Mouse (Mus musculus) spleen, embryonic (tissue): ENCODE data around the gene Slc35d2.

Experiments
- CTCF ChIA-PET: fragments of 350-600 bp; sonication (Branson Sonifier 250); formaldehyde crosslinking; loops from one replicate; lab custom pipeline; 2022; lab: Charles Lee

Slc35d2 gene

DNA sequence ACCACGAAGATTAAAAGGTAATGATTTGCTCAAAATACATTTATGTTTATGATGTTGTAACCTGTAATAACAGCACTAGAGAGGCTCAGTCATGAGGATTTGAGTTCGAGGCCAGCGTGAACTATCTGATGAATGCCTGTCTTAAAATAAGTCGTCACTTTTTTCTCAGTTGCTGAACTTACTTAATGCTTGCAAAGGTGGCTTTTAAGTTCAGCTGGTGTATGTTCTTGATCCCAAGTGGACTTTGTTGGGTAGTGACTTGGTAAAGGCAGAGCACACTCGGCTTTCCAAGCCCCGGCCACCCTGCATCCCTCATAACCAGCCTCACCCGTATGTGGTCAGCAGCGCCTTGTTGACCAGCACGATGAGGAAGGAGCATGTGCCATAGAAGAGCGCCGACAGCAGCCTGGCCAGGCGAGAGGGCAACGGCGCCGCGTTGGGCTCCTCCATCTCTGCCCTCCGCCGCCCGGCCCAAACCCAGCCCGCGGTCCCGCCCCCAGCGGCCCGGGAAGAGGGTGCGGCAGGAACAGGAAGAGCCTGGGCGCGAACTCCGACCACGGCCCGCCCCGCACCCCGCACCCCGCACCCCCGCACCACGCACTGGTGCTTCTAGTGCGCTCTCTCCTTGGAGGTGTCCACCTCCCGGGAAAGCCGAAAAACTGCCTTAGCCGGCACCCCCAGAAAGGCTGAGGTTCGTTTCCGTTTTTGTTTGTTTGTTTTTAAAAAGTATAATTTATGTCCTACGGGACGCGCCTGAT lies at the start of gene Slc35d2:
TSS of gene Slc35d2 (minus strand) at position 511 of the 758 bp plus-strand sequence.
- CTCF ChIA-PET, result interaction anchor here (0.6 to 0.8 kb wide), 3 partner anchors 23 to 158 kb away, joined by 3 to 5 read pairs (median 4); no protein-coding TSS in a partner anchor

DNA sequence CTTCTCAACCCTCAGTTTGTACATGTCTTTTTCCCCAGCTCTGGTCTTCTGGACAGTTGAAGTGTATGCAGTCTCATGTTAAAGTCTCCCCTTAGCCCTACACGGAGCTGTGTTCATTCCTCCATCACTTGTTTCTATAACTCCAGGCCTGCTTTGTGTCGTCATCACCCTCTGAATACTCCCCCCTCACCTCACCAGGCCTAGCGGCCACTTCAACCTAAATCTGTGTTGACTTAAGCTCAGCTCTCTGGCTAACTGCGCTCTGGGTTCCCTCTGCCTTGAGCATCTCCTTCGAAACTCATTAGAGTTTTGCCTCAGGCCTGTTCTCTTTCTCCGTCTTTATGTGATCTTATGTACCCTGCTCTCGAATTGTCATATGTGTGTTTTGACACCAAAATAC lies 48.8 kb upstream of the Slc35d2 start:
- CTCF ChIA-PET, result no interaction called here

DNA sequence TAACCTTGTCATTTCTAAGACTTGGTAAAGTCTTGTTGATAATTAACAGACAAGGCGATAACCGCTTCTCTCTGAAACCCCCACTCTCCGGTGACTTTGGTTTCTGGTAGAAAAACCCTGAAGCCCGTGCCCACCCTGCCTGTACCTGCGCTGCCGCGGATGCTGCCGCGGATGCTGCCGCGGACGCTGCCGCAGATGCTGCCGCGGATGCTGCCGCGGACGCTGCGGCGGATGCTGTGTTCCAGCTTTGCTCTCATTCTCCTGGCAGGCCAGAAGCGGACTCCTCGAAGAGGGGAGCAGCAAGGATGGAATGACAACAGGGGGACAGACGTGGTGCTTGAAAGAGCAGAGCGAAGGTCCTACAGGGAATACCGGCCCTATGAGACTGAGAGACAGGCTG lies 40.6 kb upstream of the Slc35d2 start:
- CTCF ChIA-PET, result no interaction called here

DNA sequence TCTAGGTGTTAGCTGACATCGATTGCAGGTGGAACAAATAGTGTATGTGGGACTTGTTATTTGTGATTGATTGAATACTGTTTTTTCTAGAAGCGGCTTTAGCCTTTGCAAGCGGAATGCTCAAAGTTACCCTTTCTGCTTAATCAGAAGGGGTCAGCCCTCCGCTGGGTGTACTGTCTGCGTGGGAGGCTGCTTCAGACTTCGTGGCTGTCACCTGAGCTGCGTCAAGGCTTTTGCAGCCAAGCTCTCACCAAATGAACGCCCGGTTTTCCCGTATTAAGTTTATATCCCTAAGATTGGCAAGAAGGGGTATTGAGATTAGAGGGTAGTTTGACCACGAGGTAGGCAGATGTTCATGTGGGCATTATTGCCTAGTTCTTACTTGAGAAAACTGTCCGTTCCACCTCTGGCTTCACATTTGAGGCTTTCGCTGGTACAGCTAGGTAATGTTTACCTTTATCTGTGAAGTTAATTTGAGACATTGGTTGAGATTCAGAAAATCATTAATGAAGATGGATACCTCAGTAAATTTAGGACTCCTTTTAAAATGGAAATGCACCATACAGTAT lies 34.1 kb upstream of the Slc35d2 start:
- CTCF ChIA-PET, result interaction anchor here (0.7 kb wide), 2 partner anchors 68 to 81 kb away, joined by 3 to 7 read pairs; no protein-coding TSS in a partner anchor

DNA sequence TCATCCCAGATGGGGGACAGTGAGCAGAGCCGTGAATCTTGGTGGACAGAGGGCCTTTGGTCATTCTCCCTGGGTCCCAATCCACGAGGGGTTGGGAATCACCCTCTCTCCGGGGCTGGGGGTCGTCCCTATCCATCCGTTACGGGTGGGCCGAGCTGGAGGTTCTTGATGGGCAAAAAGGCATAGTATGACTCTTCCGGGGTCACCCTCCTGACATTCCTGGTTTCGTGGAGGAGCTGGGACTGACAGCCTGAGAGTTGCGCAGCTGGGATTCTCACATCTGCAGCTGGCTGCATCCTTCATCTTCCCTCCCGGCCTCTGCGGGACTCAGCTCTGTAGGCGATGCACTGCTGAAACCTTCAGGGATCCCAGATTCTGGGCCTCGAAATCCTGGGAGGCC lies 33.5 kb upstream of the Slc35d2 start:
- CTCF ChIA-PET, result interaction anchor here (0.7 kb wide), 1 partner anchor 81 kb away, joined by 7 read pairs; no protein-coding TSS in a partner anchor

DNA sequence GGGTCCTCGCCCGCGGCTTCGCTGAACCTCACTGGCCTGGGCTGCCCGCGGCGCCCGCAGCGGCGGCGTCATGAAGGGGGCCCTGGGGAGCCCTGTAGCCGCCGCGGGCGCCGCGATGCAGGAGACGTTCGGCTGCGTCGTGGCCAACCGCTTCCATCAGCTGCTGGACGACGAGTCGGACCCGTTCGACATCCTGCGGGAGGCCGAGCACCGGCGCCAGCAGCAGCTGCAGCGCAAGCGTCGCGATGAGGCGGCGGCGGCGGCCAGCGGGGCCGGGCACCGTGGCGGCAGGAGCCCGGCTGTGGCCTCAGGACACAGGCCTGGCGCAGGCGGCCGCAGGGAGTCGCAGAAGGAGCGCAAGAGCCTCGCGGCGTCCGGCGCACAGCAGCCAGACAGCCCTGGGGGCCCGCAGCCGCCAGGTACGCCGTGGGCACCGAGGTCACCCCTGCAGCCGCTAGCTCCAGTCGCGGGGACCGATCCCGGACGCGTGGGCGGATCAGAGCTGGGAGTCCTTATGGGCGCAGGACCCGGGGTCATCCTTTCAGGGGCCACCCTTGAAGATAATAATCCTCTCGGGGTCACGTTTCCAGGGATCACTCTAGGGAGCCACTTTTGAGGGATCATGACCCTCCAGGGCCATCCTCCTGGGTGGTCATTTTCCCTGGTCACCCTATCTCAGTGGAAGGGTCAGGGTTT lies 32.9 kb upstream of the Slc35d2 start:
- CTCF ChIA-PET, result interaction anchor here (0.5 kb wide), 1 partner anchor 150 kb away, joined by 3 read pairs; the partner anchor contains the start of gene Aaed1

DNA sequence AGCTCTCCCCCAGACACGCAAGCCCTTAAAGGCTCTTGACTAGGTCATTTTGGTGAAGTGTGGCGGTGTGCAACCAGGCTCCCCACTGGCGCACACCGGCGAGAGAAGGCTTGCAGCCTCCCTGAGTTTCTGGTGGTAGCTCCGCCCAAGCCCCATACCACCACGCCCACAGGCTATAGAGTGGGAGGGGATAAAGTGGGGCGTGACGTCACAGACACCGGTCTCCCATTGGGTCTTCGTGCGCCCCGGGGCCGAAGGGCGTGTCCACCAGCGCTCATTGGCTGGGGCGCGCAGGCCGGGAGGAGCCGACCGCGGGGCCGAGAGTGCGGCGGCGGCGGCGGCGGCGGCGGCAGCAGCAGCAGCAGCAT lies 32.4 kb upstream of the Slc35d2 start, which contains the start of gene Habp4:
TSS of gene Habp4 (plus strand) at position 277 of the 368 bp plus-strand sequence.
- CTCF ChIA-PET, result no interaction called here

DNA sequence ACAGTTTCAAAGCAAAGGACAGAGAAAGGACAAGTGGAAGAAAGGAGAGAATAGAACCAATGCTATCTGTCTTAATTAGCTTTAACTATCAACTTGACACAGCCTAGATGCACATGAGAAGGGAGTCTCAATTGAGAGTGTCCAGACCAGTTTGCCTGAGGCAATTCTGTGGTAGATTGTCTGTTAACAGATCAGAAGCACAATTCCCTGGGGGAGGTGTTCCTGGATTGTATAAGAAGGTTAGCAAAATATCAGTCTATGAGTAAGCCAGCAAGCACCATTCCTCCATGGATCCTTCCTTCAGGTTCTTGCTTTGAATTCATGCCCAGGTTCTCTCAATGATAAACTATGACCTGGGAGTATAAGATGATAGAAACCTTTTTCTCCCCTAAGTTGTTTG lies 27.8 kb upstream of the Slc35d2 start:
- CTCF ChIA-PET, result no interaction called here

DNA sequence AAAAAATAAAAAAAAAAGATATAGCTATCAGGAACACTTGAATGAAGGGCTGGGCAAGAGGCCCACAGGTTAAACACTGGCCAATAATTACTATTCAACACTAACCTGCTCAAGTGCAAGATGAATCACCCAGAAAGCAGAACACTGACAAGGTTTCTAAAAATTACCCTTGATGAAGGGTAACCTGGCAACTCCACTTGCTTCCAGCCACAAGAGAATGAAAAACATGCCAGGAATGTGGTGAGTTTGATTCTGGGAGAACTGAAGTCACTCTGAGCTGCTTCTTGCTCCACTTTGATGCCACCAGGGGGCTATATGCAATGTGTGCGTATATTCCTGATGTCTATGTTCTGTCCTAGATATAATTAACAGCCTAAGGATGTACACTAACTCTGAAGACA lies 26.0 kb upstream of the Slc35d2 start:
- CTCF ChIA-PET, result no interaction called here

DNA sequence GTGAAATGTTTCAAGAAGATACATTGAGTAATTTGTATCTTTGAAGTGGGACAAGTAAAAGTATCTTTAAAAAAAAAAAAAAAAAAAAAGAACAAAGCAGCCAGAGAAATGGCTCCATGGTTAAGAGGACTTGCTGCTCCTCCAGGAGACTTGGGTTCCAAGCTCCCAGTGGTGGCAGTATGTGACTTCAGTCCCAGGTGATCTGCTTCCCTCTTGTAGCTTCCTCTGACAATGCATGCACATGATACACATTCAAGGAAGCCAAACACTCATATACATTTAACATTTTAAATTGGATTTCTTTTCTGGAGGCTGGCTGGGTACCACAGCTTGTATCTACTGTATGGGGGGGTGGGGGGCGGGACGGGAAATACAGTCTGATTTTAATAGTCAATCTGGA lies 25.5 kb upstream of the Slc35d2 start:
- CTCF ChIA-PET, result interaction anchor here (0.7 kb wide), 1 partner anchor 584 kb away, joined by 15 read pairs; no protein-coding TSS in a partner anchor

DNA sequence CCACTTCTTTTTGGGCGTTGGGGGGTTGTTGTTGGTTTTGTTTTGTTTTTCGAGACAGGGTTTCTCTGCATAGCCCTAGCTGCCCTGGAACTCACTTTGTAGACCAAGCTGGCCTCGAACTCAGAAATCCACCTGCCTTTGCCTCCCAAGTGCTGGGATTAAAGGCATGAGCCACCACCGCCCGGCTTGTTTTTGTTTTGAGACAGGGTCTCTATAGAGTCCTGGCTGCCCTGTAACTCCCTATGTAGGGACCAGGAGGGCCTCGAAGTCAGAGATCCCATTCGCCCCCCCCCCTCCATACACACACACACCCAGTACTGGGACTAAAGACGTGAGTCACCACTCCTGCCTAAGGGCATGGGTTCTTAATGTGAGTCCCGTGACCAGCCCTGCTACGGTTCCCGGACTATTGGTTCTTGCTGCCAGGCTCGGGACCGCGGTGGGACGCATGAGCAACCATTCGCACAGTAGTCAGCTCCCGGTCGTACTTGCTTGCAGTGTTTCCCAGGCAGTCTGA lies 24.6 kb upstream of the Slc35d2 start:
- CTCF ChIA-PET, result interaction anchor here (0.7 kb wide), 1 partner anchor 583 kb away, joined by 15 read pairs; no protein-coding TSS in a partner anchor

DNA sequence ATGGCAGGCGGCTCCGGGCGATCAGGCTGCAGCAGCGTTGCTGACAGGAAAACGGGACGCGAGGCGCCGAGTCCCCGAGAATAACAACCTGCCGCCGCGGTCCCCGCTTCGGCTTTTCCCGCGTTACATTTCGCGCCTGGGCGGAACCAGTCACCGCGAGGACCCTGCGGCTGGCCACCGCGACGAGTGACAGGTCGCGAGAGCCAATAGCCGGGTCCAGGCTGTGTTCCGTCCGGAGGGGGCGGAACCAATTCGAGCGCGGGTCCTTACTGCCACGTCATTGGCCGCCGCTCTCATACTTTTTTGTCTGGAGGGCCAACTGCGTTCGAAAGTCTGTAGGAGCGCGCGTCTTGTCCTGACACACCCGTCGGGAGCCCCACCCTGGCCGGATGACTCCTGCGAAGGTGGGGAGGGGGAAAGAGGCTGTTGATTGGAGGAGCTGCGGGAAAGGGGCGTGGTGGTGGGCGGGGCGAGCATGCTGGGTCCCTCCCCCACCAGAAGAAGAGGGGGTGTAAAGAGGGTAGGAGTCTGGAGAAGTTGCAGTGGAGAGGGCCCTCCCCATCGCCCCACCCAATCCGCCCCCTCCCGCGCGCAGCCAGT lies 24.0 kb upstream of the Slc35d2 start, which contains the start of gene Zfp367:
TSS of gene Zfp367 (minus strand) at position 120 of the 600 bp plus-strand sequence.
- CTCF ChIA-PET, result no interaction called here

DNA sequence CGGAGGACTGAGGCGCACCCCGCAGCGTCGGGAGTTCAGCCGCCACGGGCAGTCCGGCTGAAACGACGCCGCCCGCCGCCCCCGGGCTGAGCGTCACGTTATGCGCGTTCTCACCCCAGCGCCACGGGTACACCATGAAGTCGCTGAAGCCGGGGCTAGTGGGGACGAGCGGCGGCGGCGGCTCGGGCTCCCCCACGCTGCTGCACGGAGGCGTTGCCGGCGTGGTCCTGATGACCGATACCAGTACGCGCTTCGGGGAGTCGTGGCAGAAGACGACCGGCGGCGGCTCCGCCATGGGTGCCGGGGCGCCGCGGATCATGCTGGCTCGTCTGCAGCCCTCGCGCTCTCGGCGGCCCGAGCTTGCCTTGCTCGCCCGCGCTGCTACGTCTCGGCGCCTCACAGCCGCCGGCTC lies 23.5 kb upstream of the Slc35d2 start:
- CTCF ChIA-PET, result no interaction called here

DNA sequence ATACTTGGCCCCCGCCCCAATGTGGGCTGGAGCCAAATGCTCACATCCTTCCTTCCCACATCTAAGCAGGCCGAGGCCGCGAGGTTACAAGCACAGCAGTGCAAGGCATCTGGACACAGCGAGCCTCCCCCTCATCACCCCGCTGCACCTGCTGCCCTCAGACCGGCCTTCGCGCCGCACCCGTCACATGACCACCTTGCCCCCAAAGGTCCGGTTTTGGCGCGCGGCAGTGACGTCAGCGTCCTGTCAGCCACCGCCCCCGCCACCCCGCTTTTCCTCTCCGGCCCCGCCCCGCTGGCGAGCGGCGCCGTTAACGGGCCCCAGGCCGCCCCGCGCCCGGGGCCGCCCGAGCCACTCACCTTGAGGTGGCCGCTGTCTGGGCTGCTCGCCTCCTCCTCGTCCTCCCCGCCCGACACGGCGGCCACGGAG lies 23.1 kb upstream of the Slc35d2 start:
- CTCF ChIA-PET, result no interaction called here

DNA sequence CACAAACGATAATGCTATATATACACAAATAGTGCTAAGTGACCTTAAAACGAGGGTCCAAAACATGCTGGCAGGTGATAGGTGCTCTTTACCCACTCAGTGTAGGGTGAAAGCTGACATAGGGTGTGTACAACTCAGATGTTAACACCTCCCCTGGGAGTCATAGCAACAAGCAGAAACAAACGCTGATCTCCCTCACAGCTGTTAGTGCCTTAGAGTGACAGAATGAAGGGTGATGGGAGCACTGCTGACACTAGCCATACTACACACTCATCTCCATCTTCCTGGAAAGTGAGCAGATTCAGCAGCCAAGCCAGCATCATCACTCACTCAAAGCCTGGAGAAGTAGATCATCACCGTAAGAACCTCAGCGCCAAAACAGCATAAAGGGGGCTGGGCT lies 21.0 kb upstream of the Slc35d2 start:
- CTCF ChIA-PET, result no interaction called here

DNA sequence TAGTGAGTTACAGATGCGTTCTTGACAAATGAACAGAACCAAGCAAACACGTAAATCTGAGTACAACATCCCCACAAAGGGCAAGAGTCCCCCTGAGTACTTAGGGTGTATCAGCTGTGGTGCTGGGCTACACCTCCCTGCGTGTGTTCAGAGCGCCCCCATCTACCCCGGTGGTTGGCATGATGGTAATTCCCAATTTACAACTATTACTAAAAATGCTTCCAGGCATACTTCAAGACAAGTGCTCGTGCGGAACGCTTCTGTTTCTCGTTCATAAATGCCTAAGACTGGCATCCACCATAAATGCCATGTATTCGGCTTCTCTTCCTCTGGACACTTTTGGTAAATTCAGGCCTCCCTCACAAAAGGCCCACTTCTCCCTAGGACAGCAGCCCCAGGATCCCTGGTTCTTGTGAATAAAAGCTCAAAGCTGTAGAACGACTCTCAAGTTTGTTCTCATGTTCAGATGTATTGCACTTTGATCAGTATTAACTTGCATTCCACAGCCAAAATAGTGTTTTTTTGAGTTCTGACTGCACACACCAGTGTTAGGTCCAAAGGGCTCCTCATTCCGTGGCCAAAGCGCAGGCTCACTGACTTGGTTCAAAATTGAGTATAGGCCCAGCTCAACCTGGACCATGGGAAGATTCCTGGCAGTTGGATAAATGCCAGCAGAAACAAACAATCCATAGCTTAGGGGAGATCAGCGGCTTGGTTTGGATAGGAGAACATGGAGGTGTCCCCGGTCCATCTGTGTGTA lies 628 bp upstream of the Slc35d2 start:
- CTCF ChIA-PET, result interaction anchor here (0.8 kb wide), 1 partner anchor 158 kb away, joined by 4 read pairs; no protein-coding TSS in a partner anchor

DNA sequence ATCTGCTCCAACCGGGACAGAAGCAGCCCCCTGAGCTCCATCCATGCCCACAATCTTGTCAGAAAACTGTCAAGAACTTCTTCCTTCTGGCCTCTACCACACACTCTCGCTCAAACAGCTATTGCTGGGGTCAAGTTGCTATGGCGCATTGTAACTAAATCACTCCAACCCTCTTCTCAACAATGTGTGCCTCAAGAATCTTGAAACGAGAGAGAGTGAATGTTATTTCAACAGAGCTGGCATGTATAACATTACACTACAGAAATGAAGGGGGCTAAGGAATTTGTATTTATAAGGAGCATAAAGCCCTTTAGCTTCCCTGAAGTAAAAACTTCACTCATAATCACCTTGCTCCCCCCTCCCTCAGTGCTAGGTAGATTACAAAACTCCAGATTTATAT lies 2.9 kb downstream of the Slc35d2 start:
- CTCF ChIA-PET, result no interaction called here

DNA sequence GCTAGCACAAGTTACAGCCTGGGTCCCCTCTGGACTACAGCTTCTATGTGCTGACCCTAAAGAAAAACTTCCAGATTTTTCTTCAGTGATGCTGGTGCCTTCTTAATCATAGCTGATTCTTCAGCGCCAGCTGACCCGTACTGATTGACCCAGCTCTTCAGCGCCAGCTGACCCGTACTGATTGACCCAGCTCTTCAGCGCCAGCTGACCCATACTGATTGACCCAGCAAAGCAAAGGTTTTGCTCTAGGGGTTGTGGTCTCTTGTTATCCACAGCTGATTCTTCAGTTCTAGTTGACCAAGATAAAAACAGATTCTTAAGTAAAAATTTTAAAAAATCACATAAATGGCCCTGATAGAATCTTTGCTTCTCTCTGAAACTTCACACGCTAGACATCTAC lies 4.3 kb downstream of the Slc35d2 start:
- CTCF ChIA-PET, result no interaction called here

DNA sequence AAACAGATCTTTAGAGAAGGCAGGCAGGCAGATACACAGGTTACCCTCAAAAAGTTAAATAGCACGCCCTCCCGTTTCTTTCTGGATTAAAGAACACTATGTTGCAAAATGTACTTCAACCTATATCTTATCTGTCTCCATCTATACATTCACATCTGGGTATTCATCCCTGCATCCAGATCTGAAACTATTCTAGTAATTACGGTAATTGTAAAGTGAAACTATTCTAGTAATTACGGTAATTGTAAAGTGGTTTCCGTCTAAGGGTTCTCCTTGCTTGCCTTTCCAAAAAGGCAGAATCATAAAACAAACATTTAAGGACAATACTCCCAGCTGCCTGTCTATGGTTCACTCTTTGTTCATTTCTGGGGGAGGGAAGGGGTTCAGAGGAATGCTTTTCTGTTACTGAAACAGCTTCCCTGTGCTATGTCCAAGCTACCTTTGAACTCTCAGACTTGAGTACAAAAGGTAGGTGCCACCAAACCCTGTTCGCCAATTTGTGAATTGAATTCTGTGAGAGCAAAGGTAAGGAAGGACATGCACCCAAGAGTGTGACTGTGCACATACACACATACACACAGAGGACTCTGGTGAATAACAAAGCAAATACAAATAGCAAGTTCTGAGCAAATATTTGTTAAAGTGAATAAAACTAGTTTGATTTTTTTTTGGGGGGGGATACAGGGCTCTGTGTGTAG lies 5.5 kb downstream of the Slc35d2 start:
- CTCF ChIA-PET, result no interaction called here

DNA sequence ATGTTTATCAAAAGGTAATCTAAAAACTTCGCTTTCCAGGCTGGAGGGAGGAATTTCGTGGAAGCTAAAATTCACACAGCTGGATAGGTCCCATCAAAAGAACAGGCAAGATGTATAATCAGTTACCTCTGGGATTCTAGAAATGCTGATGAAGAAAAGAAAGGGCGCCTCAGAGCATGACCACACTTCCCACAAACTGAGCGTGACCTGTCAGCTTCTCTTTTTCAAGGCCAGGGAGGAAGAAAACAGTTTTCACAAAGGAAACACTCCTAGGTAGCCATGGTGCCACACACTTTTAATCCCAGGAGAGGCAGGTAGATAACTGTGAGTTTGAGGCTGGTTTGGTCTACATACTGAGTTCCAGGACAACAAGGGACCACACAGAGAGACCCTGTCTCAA lies 8.4 kb downstream of the Slc35d2 start:
- CTCF ChIA-PET, result no interaction called here
